Mouse (Mus musculus) inflammation-experienced regulatory T-cells, adult 16 weeks (primary cell): ENCODE data around the gene Cetn2. TPM values are rescaled to one million over a fixed set of nuclear protein-coding genes. Genes with fewer than 3 reads are reported as not detected.

Source experiments
- polyA plus RNA-seq: library from polyadenylated mRNA; unstranded; fragments of 100-300 nt; shearing (Covaris generic); gene quantifications from one replicate; pipeline ENCODE4 v1.2.1, GENCODE M21; 2017

Cetn2 gene
- 140 TPM for polyA plus RNA-seq

GRCm38 (mm10) chrX:72917884-72918681 is at the start of gene Cetn2, which contains the start of gene Nsdhl:
Cetn2 (minus strand) TSS chrX:72918411.
Nsdhl (plus strand) TSS chrX:72918557.

Other genes starting within 250 kb of the Cetn2 start
- gene Gabrq, start 93.2 kb downstream of the Cetn2 start, polyA plus RNA-seq, result not detected
- gene Nsdhl, start 146 bp upstream of the Cetn2 start, polyA plus RNA-seq, result 17.9 TPM
- gene Zfp185, start 68.9 kb upstream of the Cetn2 start, polyA plus RNA-seq, result not detected
- not detected for gene Pnma5, start 118.7 kb upstream of the Cetn2 start, polyA plus RNA-seq
- not detected for gene Pnma3, start 146.4 kb upstream of the Cetn2 start, polyA plus RNA-seq
- gene Xlr4a, start 164.1 kb upstream of the Cetn2 start, polyA plus RNA-seq, result 102 TPM
- 2.3 TPM for gene Xlr3a, start 178.7 kb upstream of the Cetn2 start, polyA plus RNA-seq
- 0.40 TPM for gene Gm14685, start 198.6 kb upstream of the Cetn2 start, polyA plus RNA-seq
- not detected for gene Xlr5b, start 230.4 kb upstream of the Cetn2 start, polyA plus RNA-seq
- gene DXBay18, start 231.0 kb upstream of the Cetn2 start, polyA plus RNA-seq, result not detected